Mouse (Mus musculus) small intestine, adult 2 months (tissue): ENCODE data around the gene H2al1c.

ENCODE experiments used
- CTCF ChIP-seq: fragments of 200-500 bp; IDR thresholded peaks from 2 replicates; pipeline ENCODE4 v1.5.1; 2012; ENCODE audit warnings: low read depth, mild to moderate bottlenecking, control low read depth, inconsistent platforms, low read length, moderate library complexity, mixed read lengths; ENCODE audit not compliant: insufficient replicate concordance, insufficient read length; ENCODE audit errors: extremely low read depth
- POLR2A ChIP-seq: fragments of 200-500 bp; IDR thresholded peaks from 2 replicates; pipeline ENCODE4 v1.6.1; 2012; ENCODE audit warnings: low read depth, mild to moderate bottlenecking, control low read depth, inconsistent platforms, low read length, moderate library complexity

GRCm38 (mm10) chrX:11289244-11289643, 16.2 kb upstream of the H2al1c start:
- TF ChIP-seq POLR2A = no peak
- TF ChIP-seq CTCF = no peak
